Mouse (Mus musculus): ENCODE measurements around the gene Gmpr2.

Gmpr2 gene

DNA sequence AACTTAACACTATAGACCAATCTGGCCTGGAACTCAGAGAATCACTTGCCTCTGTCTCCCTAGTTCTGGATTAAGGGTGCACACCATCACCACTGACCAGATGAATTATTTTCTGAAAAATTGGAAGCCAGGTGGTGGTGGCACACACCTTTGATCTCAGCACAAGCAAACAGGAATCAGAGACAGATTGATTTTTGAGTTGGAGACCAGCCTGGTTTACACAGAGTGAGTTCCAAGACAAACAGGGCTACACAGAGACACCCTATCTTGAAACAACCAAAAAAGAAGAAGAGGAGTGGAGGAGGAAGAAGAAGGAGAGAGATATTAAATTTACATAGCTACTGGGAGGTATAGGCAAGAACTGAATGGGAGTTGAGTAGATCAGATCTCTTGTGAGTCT lies 54.5 kb downstream of the Gmpr2 start:
- no peak for DNase-seq (ENCODE audit: low read depth)

- no peak for DNase-seq (ENCODE audit: low read depth)
Measured at GRCm38 (mm10) chr14:55727889-55728685, 56.3 kb downstream of the Gmpr2 start.

Measured in c-Kit-positive CD71-positive TER-119-negative erythroid progenitor cells, embryonic 14.5 days (primary cell).